Mouse (Mus musculus): ENCODE results near the gene Gm10273. TPM values are rescaled to one million over a fixed set of nuclear protein-coding genes. Genes with fewer than 3 reads are reported as not detected.

Gene Gm10273
- polyA plus RNA-seq, 1 experiment from 2014 or later, result 14.7 TPM

DNA sequence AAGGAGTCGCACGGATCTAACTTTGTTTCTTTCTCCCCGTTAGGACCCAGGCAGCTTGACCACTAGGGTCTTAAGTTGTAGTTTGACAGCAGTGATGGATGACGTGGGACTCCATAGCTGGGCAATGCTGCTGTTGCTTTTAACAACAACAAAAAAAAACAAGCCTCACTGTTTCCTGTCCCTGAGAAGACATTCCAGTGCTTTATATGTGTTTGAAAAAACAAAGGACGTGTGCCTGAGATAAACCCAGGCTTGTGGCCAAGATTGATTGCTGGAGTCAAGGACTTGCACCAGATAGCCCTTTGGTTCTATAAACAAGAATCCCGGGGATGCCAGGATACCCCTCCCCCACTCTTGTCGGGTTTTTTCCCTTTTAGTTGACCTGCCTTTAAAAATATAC is 47.8 kb downstream of the Gm10273 start:
- Histone ChIP-seq H3K4me1 (peaks cover 37% of the 10 kb centered on the region), H3K27me3 (ENCODE audit: low read depth, poor library complexity, severe bottlenecking) (no peaks in the 10 kb centered on the region), H3K4me3 (no peak overlapping the region), H3K36me3 (no peaks in the 10 kb centered on the region), H3K9me3 (replicated peaks) (no peaks in the 10 kb centered on the region), H3K27ac (no peak overlapping the region; the same call in 1 of the 2 replicates)
- 14% methylated on average over 7 of the region's 7 CpGs for WGBS
- no peak for DNase-seq (ENCODE audit: low spot score)

DNA sequence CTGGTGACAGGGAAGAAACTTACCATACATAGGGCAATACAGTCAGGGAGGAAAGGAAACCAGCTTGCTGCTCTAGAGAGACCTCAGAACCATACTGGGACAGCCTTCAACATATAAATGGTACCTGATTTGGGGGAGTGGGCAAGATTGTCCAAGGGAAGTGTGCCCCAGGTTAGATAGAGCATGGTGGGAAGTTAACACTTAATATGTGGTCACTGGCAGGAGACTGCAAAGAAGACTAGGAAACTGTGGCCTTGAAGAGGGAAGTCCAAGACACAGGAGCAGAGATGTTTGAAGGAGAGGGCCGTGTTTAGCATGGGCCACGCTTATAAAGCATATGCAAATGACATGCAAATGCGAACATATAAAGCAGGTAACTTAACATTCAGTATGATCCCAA is 48.7 kb downstream of the Gm10273 start:
- no peaks in the 10 kb centered on the region for H3K9me3 ChIP-seq (replicated peaks)
- 91% methylated on average over 3 of the region's 3 CpGs for WGBS
- no peaks in the 10 kb centered on the region for H3K27me3 ChIP-seq (ENCODE audit: low read depth, poor library complexity, severe bottlenecking)
- H3K36me3 ChIP-seq, result no peaks in the 10 kb centered on the region
- DNase-seq (ENCODE audit: low spot score), result no peak
- peaks cover 36% of the 10 kb centered on the region for H3K4me1 ChIP-seq
- no peak overlapping the region for H3K27ac ChIP-seq
- no peak overlapping the region for H3K4me3 ChIP-seq

DNA sequence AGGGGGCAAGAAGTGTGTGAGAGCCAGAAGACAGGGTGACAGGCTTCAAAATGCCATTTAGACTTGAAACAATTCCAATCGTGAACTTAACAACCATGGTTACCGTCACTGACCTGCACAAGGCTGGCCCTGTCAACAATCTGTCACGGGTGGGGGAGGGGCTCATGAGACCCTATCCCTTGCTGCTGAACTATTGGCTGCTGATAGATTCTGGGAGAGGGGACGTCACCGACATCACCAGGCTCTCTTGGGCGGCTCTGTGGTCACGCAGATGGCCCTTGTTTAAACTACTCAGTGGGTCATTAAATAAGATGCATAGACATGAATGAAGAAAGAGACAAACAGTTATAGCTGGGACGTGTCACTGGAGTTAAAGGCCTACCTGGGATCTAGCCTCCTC is 49.2 kb downstream of the Gm10273 start:
- H3K36me3 ChIP-seq, result no peaks in the 10 kb centered on the region
- WGBS, result 57% methylated on average over 8 of the region's 8 CpGs
- H3K4me3 ChIP-seq, result no peak overlapping the region
- no peak for DNase-seq (ENCODE audit: low spot score)
- H3K4me1 ChIP-seq, result peaks cover 31% of the 10 kb centered on the region
- no peaks in the 10 kb centered on the region for H3K9me3 ChIP-seq (replicated peaks)
- no peaks in the 10 kb centered on the region for H3K27me3 ChIP-seq (ENCODE audit: low read depth, poor library complexity, severe bottlenecking)
- H3K27ac ChIP-seq, result no peak overlapping the region

Other genes with a start within 250 kb of the Gm10273 start
- gene Sept10, start 173.8 kb upstream of the Gm10273 start, polyA plus RNA-seq (2016; fragmentation: Nextera tagmentation; extraction: Ambion mirVana), result 45.0 and 45.4 TPM in 2 replicates
- gene Sowahc, start 173.7 kb upstream of the Gm10273 start, polyA plus RNA-seq (2016; fragmentation: Nextera tagmentation; extraction: Ambion mirVana), result 11.1 and 12.1 TPM in 2 replicates
- 53.3 and 53.6 TPM in 2 replicates for gene P4ha1, start 72.3 kb upstream of the Gm10273 start, polyA plus RNA-seq (2016; fragmentation: Nextera tagmentation; extraction: Ambion mirVana)
- not detected in 2 replicates for gene Pla2g12b, start 8.0 kb downstream of the Gm10273 start, polyA plus RNA-seq (2016; fragmentation: Nextera tagmentation; extraction: Ambion mirVana)
- 0.84 and 0.88 TPM in 2 replicates for gene Oit3, start 46.1 kb downstream of the Gm10273 start, polyA plus RNA-seq (2016; fragmentation: Nextera tagmentation; extraction: Ambion mirVana)
- gene Gm10322, start 220.4 kb downstream of the Gm10273 start, polyA plus RNA-seq (2016; fragmentation: Nextera tagmentation; extraction: Ambion mirVana), result not detected in 2 replicates
- 17.4 and 28.3 TPM in 2 replicates for gene Mcu, start 221.1 kb downstream of the Gm10273 start, polyA plus RNA-seq (2016; fragmentation: Nextera tagmentation; extraction: Ambion mirVana)